Mouse (Mus musculus) 3134 (cell line): ENCODE data around the gene Dsn1.

Experiments used
- DNase-seq: peaks from one replicate; pipeline ENCODE4 v3.0.0-alpha.2; 2011; ENCODE audit warnings: low spot score; ENCODE audit not compliant: insufficient read length; ENCODE audit errors: extremely low read depth

Dsn1 gene

DNA sequence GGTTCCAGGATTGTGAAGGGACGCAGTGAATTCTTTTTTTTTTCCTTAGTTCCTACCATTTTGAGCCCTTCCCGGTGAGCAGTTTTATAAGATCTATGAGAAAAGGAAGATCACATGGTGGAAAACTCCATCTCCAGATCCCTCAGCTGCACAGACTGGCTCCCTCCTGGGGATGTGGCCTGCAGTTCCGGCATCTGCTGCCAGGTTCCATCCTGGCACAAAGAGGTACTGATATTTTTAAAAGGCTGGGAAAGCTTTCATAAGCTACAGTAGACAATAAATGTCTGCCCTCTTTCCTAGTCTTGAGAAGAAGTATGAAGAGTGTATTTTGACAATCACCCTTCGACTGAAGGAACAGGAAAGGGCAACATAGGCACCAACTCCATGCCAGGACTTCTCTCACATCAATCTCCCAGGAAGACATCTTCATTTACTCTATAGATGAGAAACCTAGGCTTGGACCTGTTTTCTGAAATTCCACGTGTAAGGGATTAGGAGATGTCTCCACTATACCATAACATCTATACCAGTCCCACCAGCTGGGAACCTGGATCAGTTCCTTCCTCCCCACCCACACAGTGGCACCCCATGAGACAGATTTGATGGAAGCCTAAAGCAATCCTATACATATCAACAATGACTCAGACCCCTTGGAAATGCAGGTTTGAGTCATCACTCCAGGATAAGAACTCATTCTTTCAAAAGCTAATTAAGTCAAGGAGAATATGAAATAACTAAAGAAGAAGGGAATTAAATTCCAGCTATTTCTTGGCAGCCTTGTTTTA, 33.4 kb downstream of the Dsn1 start:
- DNase-seq: no peak

DNA sequence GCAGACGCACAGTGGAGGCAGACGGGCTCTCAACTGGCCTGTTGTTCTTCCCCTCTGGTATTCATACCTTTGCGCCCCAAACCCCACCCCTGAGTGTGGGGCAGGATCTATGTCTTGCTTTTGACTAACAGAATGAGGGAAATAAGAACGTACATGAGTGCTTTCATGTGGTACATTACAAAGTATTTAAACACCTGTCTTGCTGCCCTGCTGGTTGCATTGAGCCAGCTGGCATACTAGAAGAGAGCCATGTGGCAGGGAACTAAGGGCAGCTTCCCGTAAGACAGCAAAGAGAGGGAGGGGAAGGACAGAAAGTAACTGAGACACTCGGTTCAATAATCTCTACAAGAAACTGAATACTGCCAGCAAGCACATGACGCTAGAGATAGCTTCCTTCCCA, 36.7 kb downstream of the Dsn1 start:
- no peak for DNase-seq

DNA sequence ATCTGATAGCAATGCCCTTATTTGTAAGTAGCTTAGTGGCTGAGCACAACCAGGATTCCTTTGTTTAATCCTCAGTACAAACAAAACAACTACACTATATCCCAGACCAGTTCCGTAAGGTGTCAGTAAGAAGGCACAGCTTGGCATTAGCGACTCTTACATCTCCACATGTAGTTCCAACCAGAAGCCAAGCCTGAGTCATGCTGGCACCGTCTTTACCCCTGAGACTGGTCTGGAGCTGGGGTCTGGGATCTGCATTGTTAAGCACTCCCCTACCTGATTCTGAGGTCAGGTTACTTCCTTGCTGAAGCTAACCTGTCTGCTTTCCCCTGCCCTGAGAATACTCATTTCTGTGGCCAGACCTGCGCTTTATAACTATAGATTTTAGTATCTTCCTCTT, 38.5 kb downstream of the Dsn1 start:
- DNase-seq: no peak

DNA sequence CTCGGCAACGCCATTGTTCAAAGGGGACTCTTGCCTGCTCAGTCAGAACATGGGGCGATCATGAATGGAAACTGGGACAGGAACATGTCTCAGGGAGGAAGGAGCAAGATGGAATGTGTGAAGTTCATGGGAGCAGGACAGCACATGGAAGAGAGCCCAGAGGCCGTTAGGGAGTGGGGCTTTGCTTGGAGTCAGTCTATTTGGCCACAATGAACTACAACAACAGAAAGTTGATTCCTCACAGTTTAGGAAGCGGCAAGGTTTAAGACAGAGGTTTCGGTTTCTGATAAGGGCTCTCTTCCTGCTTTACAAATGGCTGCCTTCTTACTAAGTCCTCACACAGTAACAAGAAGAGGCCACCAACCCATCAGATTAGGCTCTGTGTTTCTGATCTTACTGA, 39.6 kb downstream of the Dsn1 start:
- no peak for DNase-seq

DNA sequence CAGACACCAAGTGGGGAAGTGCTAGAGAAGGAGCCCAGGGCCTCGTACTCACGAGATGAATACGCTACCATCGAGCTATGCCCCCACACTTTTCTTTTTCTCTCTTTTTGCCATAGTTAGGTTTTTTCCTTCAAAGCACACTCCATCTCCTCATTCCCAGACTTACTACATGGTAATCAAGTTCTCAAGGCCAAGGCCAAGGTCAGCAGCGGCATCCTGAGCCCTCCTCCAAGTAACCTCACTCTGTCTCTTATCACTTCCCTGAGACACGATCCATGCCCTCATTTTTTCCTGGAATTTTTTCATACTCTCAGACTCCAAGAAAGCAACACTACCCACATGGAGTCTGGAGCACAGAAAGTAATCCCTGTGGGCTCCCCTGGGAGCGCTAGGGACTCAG, 43.1 kb downstream of the Dsn1 start:
- no peak for DNase-seq

DNA sequence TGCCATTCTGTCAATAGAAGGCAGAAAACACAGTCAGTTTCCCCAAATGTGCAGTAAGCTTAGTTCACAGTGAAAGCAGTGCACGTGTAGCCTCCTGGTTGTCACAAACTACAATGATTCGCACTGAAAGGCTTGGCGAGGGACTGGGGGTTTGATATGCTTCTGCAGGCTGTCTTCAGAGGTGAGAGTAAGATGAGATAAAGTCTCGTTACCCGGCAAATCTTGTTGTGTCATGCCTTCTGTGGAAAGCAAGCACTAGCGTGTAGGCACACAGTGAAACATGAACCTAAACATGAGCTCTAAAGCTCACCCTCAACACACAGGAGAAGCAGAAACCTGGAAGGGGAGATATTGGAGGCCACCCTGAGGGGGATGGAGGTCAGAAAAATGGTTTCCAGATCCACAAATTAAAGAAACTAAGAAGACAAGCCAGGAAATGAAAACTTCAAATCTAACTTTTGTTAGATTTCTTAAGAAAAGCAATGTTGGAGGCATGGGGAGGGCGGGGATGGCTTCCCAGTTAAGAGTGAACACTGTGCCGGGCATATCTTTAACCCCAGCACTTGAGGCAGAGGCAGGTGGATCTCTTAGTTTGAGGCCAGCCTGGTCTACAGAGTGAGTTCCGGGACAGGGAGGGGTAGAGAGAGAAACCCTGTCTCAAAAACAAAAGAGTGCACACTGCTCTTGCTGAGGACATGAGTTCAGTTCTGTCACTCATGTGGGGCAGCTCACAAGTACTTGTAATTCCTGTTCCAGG, 48.3 kb downstream of the Dsn1 start:
- DNase-seq: no peak

DNA sequence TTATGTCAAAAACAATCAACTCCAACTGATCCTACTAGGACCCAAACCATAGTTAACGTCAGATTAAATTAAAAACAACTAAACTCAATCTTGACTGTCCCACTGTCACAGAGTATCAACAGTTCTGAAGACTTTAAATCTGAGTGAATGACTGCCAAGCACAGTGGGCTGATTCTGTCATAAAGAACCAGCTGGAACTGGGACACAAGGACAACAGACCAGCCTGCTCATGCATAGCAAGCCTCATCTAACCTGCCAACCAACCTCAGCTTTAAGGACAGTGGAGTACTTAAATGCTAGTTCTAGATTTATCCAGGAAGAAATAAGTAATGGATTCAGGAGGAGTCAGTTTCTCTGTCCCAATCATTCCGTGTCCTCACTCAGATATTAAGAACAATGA, 49.9 kb downstream of the Dsn1 start:
- no peak for DNase-seq

DNA sequence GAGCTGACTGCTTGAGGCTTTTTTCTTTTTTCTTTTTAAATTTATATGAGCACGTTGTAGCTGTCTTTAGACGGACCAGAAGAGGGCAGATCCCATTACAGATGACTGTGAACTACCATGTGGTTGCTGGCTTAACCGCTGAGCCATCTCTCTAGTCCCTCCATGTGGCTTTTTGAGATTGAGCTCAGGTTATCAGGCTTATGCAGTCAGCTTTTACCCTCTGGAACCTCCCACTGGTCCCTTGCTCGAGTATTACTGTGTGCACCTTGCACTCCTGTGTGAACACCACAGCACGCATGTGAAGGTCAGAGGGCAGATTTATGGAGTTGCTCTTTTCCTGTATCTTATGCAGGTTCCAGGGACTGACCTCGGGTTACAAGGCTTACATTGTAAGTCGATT, 50.6 kb downstream of the Dsn1 start:
- DNase-seq: no peak

DNA sequence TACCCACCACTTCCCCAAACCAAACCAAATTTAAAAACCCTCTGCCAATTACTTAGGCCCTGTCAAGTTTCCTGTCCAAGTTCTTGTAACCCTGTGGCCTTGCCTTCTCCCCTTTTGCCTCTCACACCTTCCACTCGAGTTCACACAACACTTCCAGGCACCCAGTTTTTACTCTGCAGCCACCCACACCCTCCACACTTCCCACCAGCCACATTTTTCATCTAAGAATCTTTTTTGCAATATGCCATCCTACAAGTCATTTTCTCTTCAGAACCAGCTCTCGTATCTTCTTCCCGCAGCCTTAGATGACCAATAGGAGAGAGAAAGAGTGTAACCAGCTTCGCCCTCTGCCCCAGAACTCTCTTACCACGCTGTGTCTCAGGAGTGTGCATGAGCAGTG, 52.5 kb downstream of the Dsn1 start:
- no peak for DNase-seq

DNA sequence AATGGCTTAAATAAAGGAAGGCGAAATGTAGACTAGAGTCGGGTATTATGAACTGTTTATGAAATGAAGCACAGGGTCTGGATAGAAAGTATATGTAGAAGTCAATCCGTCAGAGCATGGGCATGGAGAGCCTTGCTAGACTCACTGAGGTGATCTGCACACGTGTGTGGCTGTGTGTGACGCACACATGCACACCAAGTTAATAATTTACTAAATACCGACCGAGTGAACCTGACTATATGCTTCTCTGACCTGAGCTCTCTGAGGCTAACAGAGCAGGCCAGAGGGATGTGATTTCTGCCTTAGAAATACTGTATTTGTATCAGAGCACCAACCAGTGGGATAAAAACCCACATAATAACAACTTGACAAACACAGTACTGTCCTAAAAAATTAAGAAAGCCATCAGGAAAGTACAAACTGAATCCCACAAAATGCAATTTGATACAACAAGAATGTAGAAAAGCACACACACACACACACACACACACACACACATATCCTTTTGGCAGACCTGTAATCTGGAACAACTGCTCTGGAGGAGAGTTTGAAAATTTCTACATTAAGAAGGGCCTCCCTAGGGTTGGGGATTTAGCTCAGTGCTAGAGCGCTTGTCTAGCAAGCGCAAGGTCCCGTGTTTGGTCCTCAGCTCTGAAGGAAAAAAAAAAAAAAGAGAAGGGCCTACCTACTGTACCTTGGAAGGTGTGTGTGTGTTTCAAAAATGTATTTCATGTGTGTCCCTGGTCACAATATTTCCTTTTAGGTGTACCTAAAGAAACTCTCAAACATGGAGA, 55.5 kb downstream of the Dsn1 start:
- DNase-seq: no peak

DNA sequence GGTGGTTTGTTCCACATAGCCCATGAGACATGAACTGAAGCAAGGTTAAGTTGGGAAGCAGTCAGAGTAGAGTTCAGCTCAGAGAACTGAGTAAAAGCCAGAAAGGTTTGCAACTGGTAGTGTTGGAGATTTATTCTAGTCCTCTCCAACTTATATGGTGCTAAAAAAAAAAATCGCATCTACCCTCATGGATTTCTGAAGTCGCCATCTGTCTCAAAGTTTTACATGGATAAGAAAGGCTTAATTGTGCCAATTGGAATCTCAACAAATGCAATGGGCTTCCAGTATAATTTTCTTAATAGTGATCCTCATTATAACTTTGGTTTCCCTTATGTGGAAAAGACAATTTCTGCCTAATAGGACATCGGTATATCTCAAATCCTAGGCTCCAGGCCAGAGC, 56.1 kb downstream of the Dsn1 start:
- no peak for DNase-seq
